Mouse (Mus musculus) right cerebral cortex, postnatal 10 days (tissue): ENCODE measurements around the gene Milr1.
A peak's percentile ranks its signal among the peaks of the same experiment; 100 is the strongest.
"Not testable (repeated sequence)": the region's sequence is repeated elsewhere in the genome, so short reads cannot be mapped to it uniquely, and the experiment has no call there.

Source experiments
- DNase-seq, 2 experiments: peaks; one replicate each; pipeline ENCODE4 v3.0.0; 2021; ENCODE audit warnings: low spot score in 2 of 2

The Milr1 gene

GRCm38 (mm10) chr11:106730714-106731113 lies 20.3 kb upstream of the Milr1 start:
- DNase-seq: no peak

- no peak for DNase-seq
Measured at GRCm38 (mm10) chr11:106736614-106737013, 14.4 kb upstream of the Milr1 start.

- peak; percentile 69 to 74 for DNase-seq
Measured at GRCm38 (mm10) chr11:106737178-106737621, 13.8 kb upstream of the Milr1 start.

GRCm38 (mm10) chr11:106739116-106739515 lies 11.9 kb upstream of the Milr1 start:
- DNase-seq: no peak

DNA sequence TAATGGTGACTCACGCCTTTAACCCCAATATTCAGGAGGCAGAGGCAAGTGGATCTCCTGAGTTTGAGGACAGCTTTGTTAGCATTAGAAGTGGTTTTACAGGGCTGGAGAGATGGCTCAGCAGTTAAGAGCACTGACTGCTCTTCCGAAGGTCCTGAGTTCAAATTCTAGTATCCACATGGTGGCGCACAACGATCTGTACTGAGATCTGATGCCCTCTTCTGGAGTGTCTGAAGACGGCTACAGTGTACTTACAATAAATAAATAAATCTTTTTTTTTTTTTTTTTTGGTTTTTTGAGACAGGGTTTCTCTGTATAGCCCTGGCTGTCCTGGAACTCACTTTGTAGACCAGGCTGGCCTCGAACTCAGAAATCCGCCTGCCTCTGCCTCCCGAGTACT lies 10.3 kb upstream of the Milr1 start:
- DNase-seq: not testable (repeated sequence)

DNA sequence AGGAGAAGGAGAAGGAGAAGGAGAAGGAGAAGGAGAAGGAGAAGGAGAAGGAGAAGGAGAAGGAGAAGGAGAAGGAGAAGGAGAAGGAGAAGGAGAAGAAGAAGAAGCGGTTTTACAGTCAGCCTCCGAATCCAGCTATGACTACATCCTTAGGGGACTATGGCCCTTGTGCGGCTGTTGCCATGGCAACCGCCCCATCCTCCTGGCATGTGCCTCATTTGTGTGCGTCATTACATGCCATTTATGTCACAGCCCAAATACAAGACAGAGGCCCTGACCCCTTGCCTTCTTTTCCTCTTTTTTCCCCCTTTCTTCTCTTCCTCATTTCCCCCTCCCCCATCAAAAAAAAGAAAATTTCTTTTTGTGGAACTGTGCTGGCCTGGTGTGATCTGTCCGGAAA lies 9.8 kb upstream of the Milr1 start:
- peak; percentile 57 to 58 for DNase-seq

- DNase-seq: no peak
Measured at GRCm38 (mm10) chr11:106741826-106742225, 9.2 kb upstream of the Milr1 start.

DNA sequence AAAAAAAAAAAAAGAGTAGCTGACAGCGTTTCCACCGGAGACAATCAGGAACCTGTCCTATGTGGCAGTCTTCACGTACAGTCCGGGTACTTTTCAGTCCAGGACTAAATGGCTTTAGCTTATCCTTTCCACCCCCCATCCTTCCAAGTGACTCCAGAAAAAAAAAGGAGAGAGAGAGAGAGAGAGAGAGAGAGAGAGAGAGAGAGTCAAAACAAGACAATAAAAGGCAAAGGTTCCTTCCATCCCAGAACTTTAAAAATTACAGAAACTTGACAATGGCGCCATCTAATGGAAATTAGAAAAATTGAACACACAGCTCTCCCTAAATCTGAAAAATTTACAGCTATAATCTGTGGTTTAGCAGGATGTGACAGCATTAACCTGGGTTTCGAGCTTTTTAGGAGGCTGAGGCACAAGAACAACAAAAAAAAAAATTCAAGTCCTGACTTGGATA lies 8.6 kb upstream of the Milr1 start:
- no peak for DNase-seq

- no peak for DNase-seq
Measured at GRCm38 (mm10) chr11:106744949-106745348, 6.1 kb upstream of the Milr1 start.

- not testable (repeated sequence) for DNase-seq
Measured at GRCm38 (mm10) chr11:106749557-106750120, 1.4 kb upstream of the Milr1 start.

GRCm38 (mm10) chr11:106750121-106750751 lies 790 bp upstream of the Milr1 start, which contains the start of gene Pecam1:
TSS of gene Pecam1 (minus strand) at chr11:106750628.
- DNase-seq: no peak

- DNase-seq: peak; percentile 39 to 47
Measured at GRCm38 (mm10) chr11:106752103-106752502, 1.1 kb downstream of the Milr1 start.

- DNase-seq: no peak
Measured at GRCm38 (mm10) chr11:106753314-106753713, 2.3 kb downstream of the Milr1 start.

- DNase-seq: no peak
Measured at GRCm38 (mm10) chr11:106755583-106755982, 4.6 kb downstream of the Milr1 start.

- no peak for DNase-seq
Measured at GRCm38 (mm10) chr11:106759028-106759427, 8.0 kb downstream of the Milr1 start.

DNA sequence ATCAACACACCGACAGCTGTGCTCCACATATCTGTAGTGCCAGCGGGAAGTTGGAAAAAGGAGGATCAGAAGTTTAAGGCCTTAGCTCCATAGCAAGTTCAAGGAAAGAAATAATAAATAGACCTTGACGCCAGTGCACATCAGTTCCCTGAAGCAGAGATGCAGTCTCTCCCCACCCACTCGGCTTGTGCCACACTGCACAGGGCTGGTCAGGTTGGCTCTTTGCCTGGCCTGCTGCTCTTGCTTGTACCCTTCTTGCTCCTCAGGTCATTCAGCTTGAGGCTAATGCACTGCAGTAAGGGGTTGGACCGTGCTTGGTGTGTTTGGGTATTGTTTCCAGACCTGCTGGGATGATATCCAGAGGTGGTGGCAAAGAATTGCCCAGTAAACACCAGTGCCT lies 9.5 kb downstream of the Milr1 start:
- DNase-seq: no peak

DNA sequence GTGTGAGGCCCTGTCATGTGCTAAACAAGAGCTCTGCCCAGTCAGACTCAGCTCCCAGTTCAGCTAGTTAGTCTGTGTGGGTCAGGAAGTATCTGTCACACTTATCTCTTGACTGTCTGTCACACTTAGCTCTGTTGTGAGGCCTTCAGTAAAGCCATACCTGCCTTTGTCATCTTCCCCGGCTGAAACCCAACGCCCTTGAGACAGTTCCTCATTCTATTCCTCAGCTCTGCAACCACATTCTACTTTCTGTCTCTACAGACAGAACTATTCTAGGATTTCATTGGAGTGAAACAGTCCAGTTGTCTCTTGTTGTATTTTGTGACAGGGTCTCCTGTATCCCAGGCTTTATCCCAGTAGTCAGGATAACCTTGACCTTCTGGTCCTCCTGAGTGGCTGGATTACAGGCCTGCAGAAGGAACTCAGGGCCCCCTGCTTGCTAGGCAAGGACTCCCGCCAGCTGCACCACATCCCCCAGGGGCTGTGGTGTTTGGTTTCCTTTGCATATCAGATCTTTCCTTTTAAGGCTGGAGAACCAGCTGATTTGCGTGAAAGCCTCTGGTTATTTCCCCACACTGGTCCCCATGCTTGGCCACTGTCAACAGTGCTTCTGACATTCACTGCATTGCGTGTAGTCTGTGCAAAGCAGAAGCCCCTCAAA lies 11.2 kb downstream of the Milr1 start:
- no peak for DNase-seq

- DNase-seq: no peak
Measured at GRCm38 (mm10) chr11:106762800-106763185, 11.8 kb downstream of the Milr1 start.

DNA sequence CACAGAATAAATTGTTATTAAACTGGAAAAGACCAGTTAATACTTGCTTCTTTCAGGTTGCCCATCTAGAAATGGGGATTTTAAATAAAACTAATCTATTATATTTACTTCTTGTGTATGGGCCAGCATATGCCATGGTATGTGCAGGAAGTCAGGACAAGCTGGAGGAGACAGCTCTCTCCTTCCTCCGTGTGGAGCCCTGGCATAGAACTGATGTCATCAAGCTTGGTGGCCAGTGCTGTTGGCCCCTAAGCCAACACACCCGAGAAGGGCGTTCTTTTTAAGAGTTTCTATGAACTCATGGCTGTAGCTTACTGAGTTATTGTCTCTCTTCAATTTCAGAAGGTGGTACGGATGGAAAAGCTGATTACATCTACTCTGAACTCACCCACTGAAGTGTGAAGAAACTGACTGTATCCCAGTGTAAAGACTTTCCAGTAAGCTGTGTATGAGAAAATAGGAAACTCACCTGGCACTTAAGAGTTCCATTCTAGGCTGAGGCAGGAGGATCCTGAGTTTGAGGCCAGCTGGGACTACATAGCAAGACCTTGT lies 15.7 kb downstream of the Milr1 start:
- DNase-seq: no peak

GRCm38 (mm10) chr11:106767516-106767915 lies 16.5 kb downstream of the Milr1 start:
- DNase-seq: peak in 1 of 2 experiments; percentile 17

- peak in 1 of 2 experiments; percentile 23 for DNase-seq
Measured at GRCm38 (mm10) chr11:106770195-106770974, 19.4 kb downstream of the Milr1 start.

- DNase-seq: no peak
Measured at GRCm38 (mm10) chr11:106773061-106773460, 22.0 kb downstream of the Milr1 start.
